Mouse (Mus musculus): ENCODE results near the gene Bsx. TPM values are rescaled to one million over a fixed set of nuclear protein-coding genes. Genes with fewer than 3 reads are reported as not detected.

Gene Bsx
- total and polyA plus RNA-seq, 2 experiments from 2014 or later = not detected

DNA sequence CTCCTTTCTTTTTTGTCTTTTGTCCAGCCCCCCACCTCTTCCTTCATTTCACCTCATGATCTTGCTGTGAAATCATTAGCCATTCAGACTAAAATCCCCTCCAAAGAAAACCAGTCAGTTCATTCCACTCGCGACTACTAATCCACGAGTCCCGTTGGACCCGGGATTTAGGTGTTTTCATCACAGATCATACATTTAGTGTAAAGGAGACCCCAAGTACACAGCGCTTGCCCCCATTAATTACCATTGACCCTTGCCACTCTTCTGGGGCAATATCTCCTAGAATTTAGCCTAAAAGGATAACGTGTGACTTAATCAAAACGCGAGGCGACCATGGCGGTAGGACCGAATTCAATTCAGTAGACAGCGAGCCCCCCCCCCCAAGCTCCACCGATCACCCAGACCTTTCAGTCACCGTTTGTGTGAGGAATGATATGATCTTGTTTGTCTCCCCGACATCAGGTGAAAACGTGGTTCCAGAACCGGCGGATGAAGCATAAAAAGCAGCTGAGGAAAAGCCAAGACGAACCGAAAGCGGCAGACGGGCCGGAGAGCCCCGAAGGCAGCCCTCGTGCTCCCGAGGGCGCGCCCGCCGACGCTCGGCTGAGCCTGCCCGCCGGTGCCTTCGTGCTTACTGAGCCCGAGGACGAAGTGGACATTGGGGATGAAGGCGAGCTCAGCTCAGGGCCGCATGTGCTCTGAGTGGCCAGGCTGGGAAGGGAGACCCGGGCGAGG is 3.4 kb downstream of the Bsx start:
- WGBS = 1% methylated on average over 42 of the region's 42 CpGs
- H3K9ac ChIP-seq (replicated peaks; ENCODE audit: low read depth, low read length) = no peak overlapping the region
- no peaks in the 10 kb centered on the region for H3K4me1 ChIP-seq (ENCODE audit: control insufficient read depth, insufficient read depth)
- ATAC-seq (ENCODE audit: insufficient read depth, low read depth) = no peak
- peak overlapping the region; percentile 39 for H3K4me2 ChIP-seq (ENCODE audit: low read depth, low read length)
- no peak for DNase-seq (ENCODE audit: low spot score)
- peak overlapping the region; percentile 30 for H3K4me3 ChIP-seq (ENCODE audit: low read depth, low read length)
- no peaks in the 10 kb centered on the region for H3K9me3 ChIP-seq (replicated peaks; ENCODE audit: control insufficient read depth, low read length)
- no peaks in the 10 kb centered on the region for H3K36me3 ChIP-seq (replicated peaks; ENCODE audit: control insufficient read depth, insufficient read depth, low read length)
- no peak for TF ChIP-seq EP300 (IDR thresholded peaks at IDR 0.05; ENCODE audit: low read depth)
- no peak for TF ChIP-seq CTCF (IDR thresholded peaks at IDR 0.05; ENCODE audit: low read depth)
- no peak overlapping the region for H3K27ac ChIP-seq (ENCODE audit: low read depth)
- H3K27me3 ChIP-seq (ENCODE audit: control insufficient read depth, insufficient read depth, low read length) = peaks cover 98% of the 10 kb centered on the region

DNA sequence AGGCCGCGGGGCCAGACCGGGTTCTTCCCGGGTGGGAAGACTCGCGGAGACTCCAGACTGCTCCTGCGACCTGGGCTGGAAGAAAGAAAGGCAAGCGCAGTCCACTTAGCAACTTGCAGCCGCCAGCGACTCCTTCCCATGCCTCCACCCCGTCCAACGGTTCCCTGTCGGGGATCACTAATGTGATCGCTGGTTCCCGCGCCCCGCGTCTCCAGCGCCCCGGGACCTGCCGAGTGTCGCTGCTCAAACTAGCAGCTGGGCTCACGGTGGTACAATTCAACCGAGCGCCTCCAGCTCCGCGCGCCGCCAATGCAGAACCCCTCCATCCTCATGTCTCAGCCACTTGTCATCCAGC is 3.9 kb downstream of the Bsx start:
- H3K9me3 ChIP-seq (replicated peaks; ENCODE audit: control insufficient read depth, low read length) = no peaks in the 10 kb centered on the region
- ATAC-seq (ENCODE audit: insufficient read depth, low read depth) = no peak
- peak overlapping the region; percentile 39 for H3K4me2 ChIP-seq (ENCODE audit: low read depth, low read length)
- TF ChIP-seq CTCF (IDR thresholded peaks at IDR 0.05; ENCODE audit: low read depth) (no peak), EP300 (IDR thresholded peaks at IDR 0.05; ENCODE audit: low read depth) (no peak)
- no peaks in the 10 kb centered on the region for H3K4me1 ChIP-seq (ENCODE audit: control insufficient read depth, insufficient read depth)
- no peaks in the 10 kb centered on the region for H3K36me3 ChIP-seq (replicated peaks; ENCODE audit: control insufficient read depth, insufficient read depth, low read length)
- H3K4me3 ChIP-seq (ENCODE audit: low read depth, low read length) = peak overlapping the region; percentile 30
- peaks cover 98% of the 10 kb centered on the region for H3K27me3 ChIP-seq (ENCODE audit: control insufficient read depth, insufficient read depth, low read length)
- 1% methylated on average over 29 of the region's 29 CpGs for WGBS
- H3K27ac ChIP-seq (ENCODE audit: low read depth) = no peak overlapping the region
- H3K9ac ChIP-seq (replicated peaks; ENCODE audit: low read depth, low read length) = no peak overlapping the region
- no peak for DNase-seq (ENCODE audit: low spot score)

DNA sequence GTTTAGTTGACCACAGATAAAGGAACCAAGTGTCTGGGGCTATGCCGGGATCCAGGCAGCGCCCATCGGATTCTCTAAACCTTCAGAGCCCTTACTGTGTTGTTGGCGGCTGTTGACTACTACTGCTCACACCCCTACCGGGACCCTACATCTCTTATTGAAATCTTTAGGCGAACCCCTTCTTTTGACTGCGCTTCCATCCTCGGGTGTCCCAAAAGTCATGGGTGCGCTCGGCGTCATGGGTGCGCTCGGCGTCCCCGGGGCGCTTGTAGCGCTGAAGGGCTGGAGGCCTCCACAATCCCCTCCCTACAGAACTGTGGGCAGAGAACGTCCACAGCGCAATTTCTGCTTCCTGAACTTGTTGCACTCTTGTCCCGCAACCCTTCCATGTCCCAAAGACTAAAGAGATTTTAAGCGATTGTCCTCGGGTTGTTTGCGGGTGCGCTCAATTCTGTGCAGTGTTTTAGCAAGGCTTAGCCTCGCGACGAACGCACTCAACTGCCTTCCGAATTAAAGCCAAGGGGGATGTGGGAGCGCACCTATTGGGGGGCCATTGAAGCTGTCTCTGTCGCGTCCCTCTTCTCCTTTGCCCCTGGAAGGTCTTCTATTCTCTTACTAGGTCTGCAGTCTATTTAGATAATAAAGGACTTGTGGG is 4.5 kb downstream of the Bsx start:
- H3K36me3 ChIP-seq (replicated peaks; ENCODE audit: control insufficient read depth, insufficient read depth, low read length) = no peaks in the 10 kb centered on the region
- no peak for TF ChIP-seq CTCF (IDR thresholded peaks at IDR 0.05; ENCODE audit: low read depth)
- no peak overlapping the region for H3K27ac ChIP-seq (ENCODE audit: low read depth)
- 2% methylated on average over 32 of the region's 32 CpGs for WGBS
- H3K9ac ChIP-seq (replicated peaks; ENCODE audit: low read depth, low read length) = no peak overlapping the region
- no peak for DNase-seq (ENCODE audit: low spot score)
- H3K4me3 ChIP-seq (ENCODE audit: low read depth, low read length) = peak overlapping the region; percentile 30
- no peaks in the 10 kb centered on the region for H3K9me3 ChIP-seq (replicated peaks; ENCODE audit: control insufficient read depth, low read length)
- ATAC-seq (ENCODE audit: insufficient read depth, low read depth) = no peak
- peaks cover 93% of the 10 kb centered on the region for H3K27me3 ChIP-seq (ENCODE audit: control insufficient read depth, insufficient read depth, low read length)
- peak overlapping the region; percentile 39; the same call in 1 of the 2 replicates for H3K4me2 ChIP-seq (ENCODE audit: low read depth, low read length)
- no peaks in the 10 kb centered on the region for H3K4me1 ChIP-seq (ENCODE audit: control insufficient read depth, insufficient read depth)

DNA sequence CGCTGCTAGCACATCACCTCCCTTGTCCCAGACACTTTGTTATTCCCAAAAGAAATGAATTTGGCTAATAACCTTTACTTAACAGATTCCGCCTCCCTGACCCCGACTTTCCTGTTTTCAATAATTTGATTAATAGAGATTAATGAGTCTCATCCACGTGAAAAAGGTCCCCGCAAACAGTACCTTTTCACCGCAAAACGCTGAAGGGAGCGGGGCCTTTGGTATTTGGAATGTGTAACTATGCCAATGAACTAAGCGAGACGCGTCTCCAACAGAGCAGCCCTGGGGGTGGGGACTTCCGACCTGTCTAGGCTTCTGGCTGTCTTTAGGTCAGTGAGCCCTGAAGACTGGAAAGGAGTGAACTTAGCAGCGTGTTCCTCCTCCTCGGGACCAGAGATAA is 5.1 kb downstream of the Bsx start:
- TF ChIP-seq EP300 (IDR thresholded peaks at IDR 0.05; ENCODE audit: low read depth) = no peak
- no peak for TF ChIP-seq CTCF (IDR thresholded peaks at IDR 0.05; ENCODE audit: low read depth)

DNA sequence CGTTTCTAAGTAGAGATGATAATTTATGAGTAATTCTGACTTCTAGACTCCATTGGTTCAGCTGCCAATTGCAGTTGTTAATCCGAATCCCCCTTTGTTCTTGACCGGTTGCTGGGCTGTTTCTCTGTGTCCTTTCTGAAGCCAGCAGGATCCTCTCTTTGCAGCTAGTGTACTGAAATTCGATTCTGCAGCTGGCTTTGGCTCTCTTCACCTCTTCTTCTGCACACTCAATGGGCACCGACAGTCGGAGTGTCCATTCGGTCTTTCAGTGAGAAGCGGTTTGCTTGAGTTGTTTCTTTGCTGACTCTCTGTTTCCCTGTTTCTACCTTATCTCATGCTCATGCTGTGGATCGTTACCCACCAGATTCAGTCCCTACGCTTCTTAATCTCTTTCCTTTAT is 11.7 kb downstream of the Bsx start:
- Histone ChIP-seq H3K27ac (ENCODE audit: low read depth) (no peak overlapping the region), H3K4me2 (ENCODE audit: low read depth, low read length) (no peak overlapping the region), H3K36me3 (replicated peaks; ENCODE audit: control insufficient read depth, insufficient read depth, low read length) (no peaks in the 10 kb centered on the region), H3K9ac (replicated peaks; ENCODE audit: low read depth, low read length) (no peak overlapping the region), H3K9me3 (replicated peaks; ENCODE audit: control insufficient read depth, low read length) (no peaks in the 10 kb centered on the region), H3K4me3 (ENCODE audit: low read depth, low read length) (no peak overlapping the region), H3K4me1 (ENCODE audit: control insufficient read depth, insufficient read depth) (no peaks in the 10 kb centered on the region), H3K27me3 (ENCODE audit: control insufficient read depth, insufficient read depth, low read length) (peaks cover 55% of the 10 kb centered on the region)
- 42% methylated on average over 10 of the region's 10 CpGs for WGBS
- TF ChIP-seq EP300 (IDR thresholded peaks at IDR 0.05; ENCODE audit: low read depth) (no peak), CTCF (IDR thresholded peaks at IDR 0.05; ENCODE audit: low read depth) (no peak)
- no peak for DNase-seq (ENCODE audit: low spot score)
- ATAC-seq (ENCODE audit: insufficient read depth, low read depth) = no peak

More for the DNA sequence above, 5.1 kb downstream of the Bsx start:
- H3K27me3 ChIP-seq (ENCODE audit: control insufficient read depth, insufficient read depth, low read length) = peaks cover 88% of the 10 kb centered on the region
- no peaks in the 10 kb centered on the region for H3K9me3 ChIP-seq (replicated peaks; ENCODE audit: control insufficient read depth, low read length)
- 2% methylated on average over 14 of the region's 14 CpGs for WGBS
- ATAC-seq (ENCODE audit: insufficient read depth, low read depth) (no peak), DNase-seq (ENCODE audit: low spot score) (no peak)
- no peak overlapping the region for H3K27ac ChIP-seq (ENCODE audit: low read depth)
- no peak overlapping the region for H3K4me2 ChIP-seq (ENCODE audit: low read depth, low read length)
- no peaks in the 10 kb centered on the region for H3K4me1 ChIP-seq (ENCODE audit: control insufficient read depth, insufficient read depth)
- H3K9ac ChIP-seq (replicated peaks; ENCODE audit: low read depth, low read length) = no peak overlapping the region
- H3K4me3 ChIP-seq (ENCODE audit: low read depth, low read length) = no peak overlapping the region
- H3K36me3 ChIP-seq (replicated peaks; ENCODE audit: control insufficient read depth, insufficient read depth, low read length) = no peaks in the 10 kb centered on the region

Data from heart, postnatal 0 days (tissue).